Mouse (Mus musculus) liver, embryonic 13.5 days (tissue): Measurements from ENCODE around the gene Atf3. TPM values are rescaled to one million over a fixed set of nuclear protein-coding genes. Genes with fewer than 3 reads are reported as not detected.
A peak's percentile ranks its signal among the peaks of the same experiment; 100 is the strongest.

Source experiments
- ATAC-seq: fragments of 200-750 bp; cut with Nextera tagmentation; 2 replicates; pipeline ENCODE4 v1.8.0; 2017; ENCODE audit warnings: low read depth, mild to moderate bottlenecking, moderate number of reproducible peaks, moderate library complexity
- DNase-seq: peaks from one replicate; pipeline ENCODE4 v3.0.0; 2022
- H3K27ac ChIP-seq: fragments of 300-500 bp; sonication (generic); 2 replicates; pipeline ENCODE4 v1.5.1; 2015; ENCODE audit warnings: moderate library complexity, mild to moderate bottlenecking, inconsistent platforms
- H3K27me3 ChIP-seq: fragments of 300-500 bp; sonication (generic); 2 replicates; pipeline ENCODE4 v1.6.1; 2015; ENCODE audit warnings: mild to moderate bottlenecking, inconsistent platforms
- H3K36me3 ChIP-seq: fragments of 300-500 bp; sonication (generic); 2 replicates; pipeline ENCODE4 v1.6.1; 2015; ENCODE audit warnings: mild to moderate bottlenecking, inconsistent platforms
- H3K4me1 ChIP-seq: fragments of 300-500 bp; sonication (generic); replicated peaks from 2 replicates; pipeline ENCODE4 v1.6.1; 2015; ENCODE audit warnings: inconsistent platforms
- H3K4me2 ChIP-seq: fragments of 300-500 bp; sonication (generic); 2 replicates; pipeline ENCODE4 v1.6.1; 2015; ENCODE audit warnings: inconsistent platforms, mild to moderate bottlenecking, moderate library complexity
- H3K4me3 ChIP-seq: fragments of 300-500 bp; sonication (generic); replicated peaks from 2 replicates; pipeline ENCODE4 v1.5.1; 2015; ENCODE audit warnings: mild to moderate bottlenecking, inconsistent platforms
- H3K9ac ChIP-seq: fragments of 300-500 bp; sonication (generic); 2 replicates; pipeline ENCODE4 v1.6.1; 2015; ENCODE audit warnings: mild to moderate bottlenecking, inconsistent platforms
- H3K9me3 ChIP-seq: fragments of 300-500 bp; sonication (generic); replicated peaks from 2 replicates; pipeline ENCODE4 v1.6.1; 2016; ENCODE audit warnings: inconsistent platforms
- WGBS: fragments of 180-500 bp; shearing (Covaris S2); methylation state at CpG from one replicate; pipeline ENCODE4 v1.1.7; 2015; ENCODE audit not compliant: insufficient replicate concordance; 5-methylcytosine and 5-hydroxymethylcytosine counted together
- polyA plus RNA-seq: library from polyadenylated mRNA; unstranded; fragments of >200 nt; fragmentation: Nextera tagmentation; extraction: Ambion mirVana; gene quantifications from 2 replicates; pipeline ENCODE4 v1.2.1, GENCODE M21; 2015

The Atf3 gene
- polyA plus RNA-seq, 1 experiment from 2014 or later = 1.3 TPM

GRCm38 (mm10) chr1:191226570-191226969 is 8.7 kb upstream of the Atf3 start:
- DNase-seq (no peak), ATAC-seq (no peak)
- no peak overlapping the region for H3K4me2 ChIP-seq
- H3K4me1 ChIP-seq = peaks cover 21% of the 10 kb centered on the region
- H3K9me3 ChIP-seq = no peaks in the 10 kb centered on the region
- H3K4me3 ChIP-seq = no peak overlapping the region
- 0 out of 2 replicates have a peak, but pooled peaks cover 3% of the 10 kb centered on the region for H3K27me3 ChIP-seq
- no peak overlapping the region for H3K27ac ChIP-seq
- no peaks in the 10 kb centered on the region for H3K36me3 ChIP-seq
- WGBS = 71% methylated on average over 2 of the region's 2 CpGs
- H3K9ac ChIP-seq = no peak overlapping the region

DNA sequence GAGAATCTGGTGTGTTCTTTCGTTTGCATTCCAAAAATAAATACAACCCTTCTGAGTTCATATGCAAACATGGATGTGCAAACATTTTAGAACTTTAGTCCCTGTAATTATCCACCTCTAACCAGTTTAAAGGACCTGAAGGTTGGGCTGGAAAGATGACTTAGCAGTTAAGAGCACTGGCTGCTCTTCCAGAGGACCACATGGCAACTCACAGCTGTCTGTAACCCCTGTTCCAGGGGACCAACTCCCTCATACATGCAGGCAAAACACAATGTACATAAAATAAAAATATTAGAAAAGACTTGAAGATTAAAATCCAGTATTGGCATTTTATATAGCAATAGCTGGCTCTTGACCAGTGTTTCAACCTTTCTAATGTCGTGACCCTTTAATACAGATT is 7.9 kb upstream of the Atf3 start:
- no peaks in the 10 kb centered on the region for H3K36me3 ChIP-seq
- peaks cover 21% of the 10 kb centered on the region for H3K4me1 ChIP-seq
- no peaks in the 10 kb centered on the region for H3K9me3 ChIP-seq
- DNase-seq = no peak
- no peak overlapping the region for H3K4me3 ChIP-seq
- no peak overlapping the region for H3K4me2 ChIP-seq
- 61% methylated on average over 2 of the region's 2 CpGs for WGBS
- no peak overlapping the region for H3K9ac ChIP-seq
- H3K27me3 ChIP-seq = peaks cover 4% of the 10 kb centered on the region; the same call in 1 of the 2 replicates
- no peak for ATAC-seq
- H3K27ac ChIP-seq = 0 out of 2 replicates have a peak overlapping the region, but pooled peaks have one; percentile 8

DNA sequence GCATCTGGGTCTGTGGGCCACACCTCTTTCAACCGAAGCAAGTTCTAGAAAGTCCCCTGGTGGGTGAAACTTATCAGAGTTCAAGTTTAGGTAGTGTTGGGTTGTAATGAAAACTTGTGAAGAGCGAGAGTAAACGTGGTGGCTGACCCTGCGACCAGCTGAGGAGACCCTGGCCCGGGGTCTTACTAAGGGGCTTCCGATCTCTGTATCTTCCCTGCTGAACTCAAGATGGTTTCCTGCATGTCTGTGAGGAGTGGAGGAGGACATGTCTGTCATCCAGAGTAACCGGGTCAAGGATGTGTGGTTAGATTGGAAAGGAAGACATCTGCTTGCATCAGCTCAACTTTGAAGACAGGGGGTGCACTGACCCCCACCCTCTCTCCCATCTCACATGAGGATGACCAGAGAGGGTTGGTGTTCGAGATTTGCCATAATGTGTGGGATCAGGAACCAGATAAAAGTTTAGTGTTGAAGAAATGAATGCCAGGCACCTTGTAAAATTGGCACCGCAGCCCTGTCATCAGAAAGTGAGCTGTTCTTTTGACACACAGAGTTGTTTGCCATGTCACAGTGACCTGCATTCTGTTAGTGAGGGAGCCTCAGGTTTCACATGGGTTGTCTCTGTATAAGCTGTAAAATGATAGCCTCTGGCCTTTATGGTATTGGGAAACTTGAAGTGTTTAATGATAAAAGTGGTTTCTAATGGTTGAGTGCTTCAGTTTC is 7.3 kb upstream of the Atf3 start:
- H3K27me3 ChIP-seq = peaks cover 7% of the 10 kb centered on the region; the same call in 1 of the 2 replicates
- WGBS = 36% methylated on average over 9 of the region's 9 CpGs
- ATAC-seq = no peak; the same call in 1 of the 2 replicates
- H3K4me3 ChIP-seq = peak overlapping the region; percentile 76
- H3K4me1 ChIP-seq = peaks cover 21% of the 10 kb centered on the region
- no peak for DNase-seq
- no peaks in the 10 kb centered on the region for H3K36me3 ChIP-seq
- H3K9me3 ChIP-seq = no peaks in the 10 kb centered on the region
- H3K27ac ChIP-seq = peak overlapping the region; percentile 8; the same call in 1 of the 2 replicates
- peak overlapping the region; percentile 98 for H3K4me2 ChIP-seq
- H3K9ac ChIP-seq = peak overlapping the region; percentile 79

DNA sequence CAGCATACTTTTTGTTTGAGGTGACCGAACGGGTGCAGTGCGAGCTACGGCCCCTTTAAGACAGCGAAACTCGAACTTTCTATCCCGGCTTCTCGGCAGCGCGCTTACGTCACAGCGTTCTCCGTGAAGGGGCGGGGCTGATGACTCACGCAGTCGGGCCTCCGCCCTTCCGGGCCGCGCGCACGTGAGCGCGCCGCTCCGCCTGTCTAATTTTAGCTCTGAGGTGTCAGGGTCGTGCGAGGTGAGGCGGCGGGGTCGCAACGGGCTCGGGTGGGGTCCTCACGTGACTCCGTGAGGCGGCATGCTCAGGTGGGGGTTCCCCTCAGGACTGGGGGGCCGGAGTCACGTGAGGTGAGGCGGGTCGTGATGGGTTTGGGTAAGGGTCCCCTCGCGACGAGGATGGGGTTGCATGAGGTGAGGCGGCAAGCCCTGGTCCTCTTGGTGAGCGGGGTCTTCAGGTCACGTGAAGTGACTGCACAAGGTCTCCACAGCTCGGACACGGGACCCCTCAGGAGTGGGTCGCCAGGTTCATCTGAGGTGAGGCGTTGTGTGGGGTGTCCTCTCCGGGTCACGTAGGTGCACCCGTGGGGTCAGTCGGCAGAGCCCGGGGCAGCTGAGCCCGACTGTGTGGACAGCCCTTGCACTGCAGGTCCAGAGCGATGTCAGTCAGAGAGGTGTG is 6.6 kb upstream of the Atf3 start:
- peak overlapping the region; percentile 76 for H3K4me3 ChIP-seq
- peak; percentile 86 for DNase-seq
- no peaks in the 10 kb centered on the region for H3K9me3 ChIP-seq
- WGBS = 1% methylated on average over 57 of the region's 57 CpGs
- H3K36me3 ChIP-seq = no peaks in the 10 kb centered on the region
- peak overlapping the region; percentile 79 for H3K9ac ChIP-seq
- H3K4me1 ChIP-seq = peaks cover 21% of the 10 kb centered on the region
- H3K27me3 ChIP-seq = peaks cover 10% of the 10 kb centered on the region; the same call in 1 of the 2 replicates
- peak; percentile 79 for ATAC-seq
- H3K27ac ChIP-seq = peak overlapping the region; percentile 68
- peak overlapping the region; percentile 98 for H3K4me2 ChIP-seq

- Histone ChIP-seq H3K27ac (no peak overlapping the region), H3K4me2 (peak overlapping the region; percentile 98), H3K4me3 (peak overlapping the region; percentile 76), H3K9ac (peak overlapping the region; percentile 79), H3K4me1 (peaks cover 21% of the 10 kb centered on the region), H3K27me3 (peaks cover 10% of the 10 kb centered on the region; the same call in 1 of the 2 replicates), H3K9me3 (no peaks in the 10 kb centered on the region), H3K36me3 (no peaks in the 10 kb centered on the region)
- peak; percentile 72 for ATAC-seq
- WGBS = 52% methylated on average over 10 of the region's 10 CpGs
- DNase-seq = no peak
Measured at GRCm38 (mm10) chr1:191223930-191224301, 6.1 kb upstream of the Atf3 start.

- H3K9ac ChIP-seq = no peak overlapping the region
- H3K4me2 ChIP-seq = no peak overlapping the region
- DNase-seq (no peak), ATAC-seq (no peak)
- no peak overlapping the region for H3K27ac ChIP-seq
- H3K4me3 ChIP-seq = no peak overlapping the region
- no peaks in the 10 kb centered on the region for H3K36me3 ChIP-seq
- no peaks in the 10 kb centered on the region for H3K9me3 ChIP-seq
- H3K27me3 ChIP-seq = peaks cover 23% of the 10 kb centered on the region
- WGBS = 74% methylated on average over 4 of the region's 4 CpGs
- peaks cover 21% of the 10 kb centered on the region for H3K4me1 ChIP-seq
Measured at GRCm38 (mm10) chr1:191222031-191222430, 4.2 kb upstream of the Atf3 start.

DNA sequence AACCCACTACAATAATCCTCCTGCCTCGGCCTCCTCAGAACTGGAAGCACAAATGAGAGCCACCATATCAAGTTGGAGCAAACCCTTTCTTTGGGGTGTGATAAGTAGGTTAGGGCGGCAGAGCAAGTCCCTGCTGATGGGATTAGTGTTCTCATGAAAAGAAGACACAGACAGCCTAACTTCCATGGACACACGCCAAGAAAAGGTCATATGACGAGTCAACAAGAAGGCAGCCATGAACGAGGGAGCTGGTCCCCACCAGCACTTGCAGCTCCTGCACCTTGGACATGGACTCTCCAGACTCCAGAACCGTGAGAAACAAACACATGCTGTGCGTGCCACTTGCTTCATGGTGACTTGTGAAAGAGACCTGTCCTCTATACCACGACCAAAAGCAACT is 2.7 kb upstream of the Atf3 start:
- H3K9ac ChIP-seq = no peak overlapping the region
- H3K4me3 ChIP-seq = no peak overlapping the region
- DNase-seq (no peak), ATAC-seq (no peak)
- peaks cover 36% of the 10 kb centered on the region for H3K27me3 ChIP-seq
- H3K27ac ChIP-seq = no peak overlapping the region
- peaks cover 18% of the 10 kb centered on the region for H3K4me1 ChIP-seq
- no peaks in the 10 kb centered on the region for H3K9me3 ChIP-seq
- no peak overlapping the region for H3K4me2 ChIP-seq
- WGBS = 53% methylated on average over 8 of the region's 8 CpGs
- H3K36me3 ChIP-seq = no peaks in the 10 kb centered on the region

DNA sequence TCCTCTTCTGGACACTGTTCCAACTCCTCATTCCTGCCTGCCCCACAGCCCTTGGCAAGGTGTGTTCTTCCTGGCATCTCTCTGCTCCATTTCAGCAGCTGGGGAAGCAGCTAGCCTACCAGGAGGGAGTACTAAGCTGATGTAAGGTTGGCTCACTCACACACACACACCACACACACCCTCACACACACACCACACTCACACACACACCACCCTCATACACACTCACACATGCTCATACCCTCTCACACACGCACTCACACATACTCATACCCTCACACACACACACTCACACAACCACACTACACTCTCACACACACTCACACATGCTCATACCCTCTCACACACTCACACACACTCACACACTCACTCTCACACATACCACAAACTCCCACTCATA is 1.9 kb upstream of the Atf3 start:
- ATAC-seq (no peak), DNase-seq (no peak)
- H3K9ac ChIP-seq = no peak overlapping the region
- no peak overlapping the region for H3K4me2 ChIP-seq
- H3K4me1 ChIP-seq = peaks cover 10% of the 10 kb centered on the region
- H3K4me3 ChIP-seq = no peak overlapping the region
- 75% methylated on average over 1 of the region's 1 CpGs for WGBS
- H3K27me3 ChIP-seq = peaks cover 44% of the 10 kb centered on the region
- no peaks in the 10 kb centered on the region for H3K36me3 ChIP-seq
- H3K9me3 ChIP-seq = no peaks in the 10 kb centered on the region
- no peak overlapping the region for H3K27ac ChIP-seq

DNA sequence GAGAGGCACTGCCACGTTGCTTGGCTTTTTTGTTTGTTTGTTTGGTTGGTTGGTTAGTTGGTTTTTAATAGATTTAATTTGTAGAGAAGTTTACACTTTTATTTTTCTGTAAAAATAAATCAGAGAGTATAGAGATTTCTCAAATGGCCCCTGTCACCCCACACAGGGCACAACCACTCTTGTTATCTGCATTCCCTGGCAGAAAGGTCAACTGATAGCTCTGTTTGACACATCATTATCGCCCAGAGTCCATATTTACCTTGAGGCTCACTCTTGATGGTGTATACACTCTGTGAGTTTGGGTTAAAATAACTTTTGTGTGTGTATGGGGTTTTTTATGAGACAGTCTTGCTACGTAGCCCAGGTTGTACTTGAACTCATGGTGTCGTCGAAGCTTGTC is 744 bp upstream of the Atf3 start:
- H3K27me3 ChIP-seq = peaks cover 50% of the 10 kb centered on the region
- 50% methylated on average over 5 of the region's 5 CpGs for WGBS
- H3K4me3 ChIP-seq = no peak overlapping the region
- no peak overlapping the region for H3K4me2 ChIP-seq
- H3K27ac ChIP-seq = no peak overlapping the region
- no peaks in the 10 kb centered on the region for H3K36me3 ChIP-seq
- ATAC-seq (no peak), DNase-seq (no peak)
- no peak overlapping the region for H3K9ac ChIP-seq
- H3K4me1 ChIP-seq = peaks cover 1% of the 10 kb centered on the region
- no peaks in the 10 kb centered on the region for H3K9me3 ChIP-seq

- no peak for DNase-seq
- Histone ChIP-seq H3K36me3 (no peaks in the 10 kb centered on the region), H3K27ac (no peak overlapping the region), H3K9me3 (no peaks in the 10 kb centered on the region), H3K4me2 (no peak overlapping the region), H3K9ac (no peak overlapping the region), H3K27me3 (peaks cover 49% of the 10 kb centered on the region), H3K4me3 (no peak overlapping the region), H3K4me1 (no peaks in the 10 kb centered on the region)
- 29% methylated on average over 19 of the region's 19 CpGs for WGBS
- no peak for ATAC-seq
Measured at GRCm38 (mm10) chr1:191215776-191216661, 1.8 kb downstream of the Atf3 start.

DNA sequence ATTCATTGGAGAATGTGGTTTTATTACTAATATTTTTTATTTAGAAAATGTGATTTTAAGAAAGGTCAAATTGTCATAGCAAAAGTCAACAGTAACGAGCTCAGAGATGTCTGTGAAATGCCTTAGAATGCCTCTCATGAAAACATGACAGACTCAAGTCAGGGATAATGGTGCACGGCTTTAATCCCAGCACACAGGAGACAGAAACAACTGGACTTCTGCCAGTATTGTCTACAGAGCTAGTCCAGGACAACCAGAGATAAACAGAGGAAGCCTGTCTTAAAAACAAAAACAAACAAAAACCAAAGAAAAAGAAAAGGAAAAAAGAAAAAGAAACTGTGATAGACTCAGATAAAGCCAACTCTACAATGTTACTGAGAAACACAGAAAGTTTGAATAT is 6.7 kb downstream of the Atf3 start:
- Histone ChIP-seq H3K27me3 (peaks cover 32% of the 10 kb centered on the region), H3K9ac (no peak overlapping the region), H3K4me1 (no peaks in the 10 kb centered on the region), H3K4me3 (no peak overlapping the region), H3K9me3 (no peaks in the 10 kb centered on the region), H3K4me2 (no peak overlapping the region), H3K36me3 (no peaks in the 10 kb centered on the region), H3K27ac (no peak overlapping the region)
- WGBS = 34% methylated on average over 2 of the region's 2 CpGs
- DNase-seq = no peak
- no peak for ATAC-seq
